ENCODE assay signal across 9 mouse cellular contexts in genomic region chr10:80162243-80162608, GRCm38 (mm10). TPM values are rescaled to one million over a fixed set of nuclear protein-coding genes. Genes with fewer than 3 reads are reported as not detected.
DNase-seq lines count a peak whose midpoint lies in the region; ATAC-seq and TF ChIP-seq lines count a peak whose summit lies in the region.
"Had no signal": no experiment of that assay in that cellular context is flagged by ENCODE, and none has a peak within 500 bp of the region (broad histone marks: within the 10 kb centered on the region; RNA-seq: fewer than 3 reads in every experiment).

No protein-coding gene starts in this region.

- H3K9me3 ChIP-seq in kidney, postnatal 0 days (replicated peaks; ENCODE audit: low read length) = no peaks in the 10 kb centered on the region
- no peaks in the 10 kb centered on the region for H3K9me3 ChIP-seq in heart, postnatal 0 days (replicated peaks; ENCODE audit: control insufficient read depth, low read length)
- no peaks in the 10 kb centered on the region for H3K9me3 ChIP-seq in liver, postnatal 0 days (ENCODE audit: low read length)

- H3K4me3 ChIP-seq in kidney, postnatal 0 days (replicated peaks; ENCODE audit: low read depth, low read length) = no peak overlapping the region
- H3K4me3 ChIP-seq in heart, postnatal 0 days (ENCODE audit: low read depth, low read length) = no peak overlapping the region
- no peak overlapping the region for H3K4me3 ChIP-seq in liver, postnatal 0 days (ENCODE audit: low read depth, low read length)

- no peaks in the 10 kb centered on the region for H3K27me3 ChIP-seq in kidney, postnatal 0 days (ENCODE audit: insufficient read depth, low read length)
- H3K27me3 ChIP-seq in heart, postnatal 0 days (ENCODE audit: control insufficient read depth, insufficient read depth, low read length) = no peaks in the 10 kb centered on the region
- no peaks in the 10 kb centered on the region for H3K27me3 ChIP-seq in liver, postnatal 0 days (ENCODE audit: insufficient read depth, low read length)
- H3K27me3 ChIP-seq: Patski had no signal

- H3K4me2 ChIP-seq in kidney, postnatal 0 days (ENCODE audit: low read length) = peak overlapping the region; percentile 67; the same call in 1 of the 2 replicates
- H3K4me2 ChIP-seq in heart, postnatal 0 days (ENCODE audit: low read depth, low read length) = no peak overlapping the region
- peak overlapping the region; percentile 89; the same call in 1 of the 2 replicates for H3K4me2 ChIP-seq in liver, postnatal 0 days (ENCODE audit: low read depth, low read length)

- 0 out of 2 replicates have a peak overlapping the region, but pooled peaks have one; percentile 23 for H3K9ac ChIP-seq in kidney, postnatal 0 days (ENCODE audit: low read depth, low read length)
- H3K9ac ChIP-seq in heart, postnatal 0 days (replicated peaks; ENCODE audit: low read depth, low read length) = no peak overlapping the region
- H3K9ac ChIP-seq in liver, postnatal 0 days (replicated peaks) = peak overlapping the region; percentile 6; the same call in 1 of the 2 replicates

- no peak for TF ChIP-seq CTCF in kidney, postnatal 0 days (IDR thresholded peaks at IDR 0.05; ENCODE audit: low read depth)
- no peak for TF ChIP-seq CTCF in heart, postnatal 0 days (IDR thresholded peaks at IDR 0.05; ENCODE audit: low read depth)
- TF ChIP-seq CTCF in liver, postnatal 0 days (IDR thresholded peaks at IDR 0.05; ENCODE audit: low read depth) = no peak

- no peaks in the 10 kb centered on the region for H3K36me3 ChIP-seq in kidney, postnatal 0 days (ENCODE audit: insufficient read depth, low read length)
- H3K36me3 ChIP-seq in heart, postnatal 0 days (replicated peaks; ENCODE audit: control insufficient read depth, insufficient read depth, low read length) = peaks cover 6% of the 10 kb centered on the region
- peaks cover 5% of the 10 kb centered on the region for H3K36me3 ChIP-seq in liver, postnatal 0 days (replicated peaks; ENCODE audit: insufficient read depth, low read length)

- TF ChIP-seq EP300 in heart, postnatal 0 days (IDR thresholded peaks at IDR 0.05; ENCODE audit: low read depth) = no peak
- TF ChIP-seq EP300 in liver, postnatal 0 days (IDR thresholded peaks at IDR 0.05; ENCODE audit: low read depth) = no peak

- ATAC-seq in kidney, postnatal 0 days (replicated peaks; ENCODE audit: low FRiP score, low read depth) = no peak
- ATAC-seq in heart, postnatal 0 days (ENCODE audit: insufficient read depth, low read depth) = no peak
- ATAC-seq in liver, postnatal 0 days = no peak

- peaks cover 68% of the 10 kb centered on the region for H3K4me1 ChIP-seq in kidney, postnatal 0 days (replicated peaks; ENCODE audit: insufficient read depth, low read length)
- H3K4me1 ChIP-seq in heart, postnatal 0 days (ENCODE audit: control insufficient read depth, insufficient read depth) = peaks cover 67% of the 10 kb centered on the region
- H3K4me1 ChIP-seq in liver, postnatal 0 days (ENCODE audit: insufficient read depth) = peaks cover 87% of the 10 kb centered on the region

- peak; percentile 6 for DNase-seq in adrenal gland, adult 2 months
- DNase-seq in adrenal gland, postnatal 4 days (ENCODE audit: low spot score in 2 of 2) = no peak
- no peak for DNase-seq in kidney, postnatal 0 days (ENCODE audit: low spot score)
- DNase-seq in kidney, postnatal 36 days = no peak
- no peak for DNase-seq in heart, postnatal 0 days (ENCODE audit: low spot score)
- no peak for DNase-seq in liver, postnatal 0 days
- no peak for DNase-seq in natural killer cell, adult 2 months (ENCODE audit: low spot score in 2 of 2)
- DNase-seq in ovary, postnatal 36 days (ENCODE audit: low spot score) = no peak

- H3K27ac ChIP-seq in kidney, postnatal 0 days = peak overlapping the region; percentile 98
- peak overlapping the region; percentile 95 for H3K27ac ChIP-seq in heart, postnatal 0 days (ENCODE audit: low read depth)
- H3K27ac ChIP-seq in liver, postnatal 0 days (ENCODE audit: low read depth) = peak overlapping the region; percentile 97

- WGBS in kidney, postnatal 0 days = 58% methylated on average over 3 of the region's 3 CpGs
- WGBS in heart, postnatal 0 days = 87% methylated on average over 3 of the region's 3 CpGs
- WGBS in liver, postnatal 0 days (ENCODE audit: insufficient replicate concordance) = 71% methylated on average over 3 of the region's 3 CpGs

RNA-seq across cellular contexts. Expression of gene Cirbp, which starts 3.6 kb away (rescaled TPM):
- total RNA-seq in adrenal gland, adult 2 months (2021) = 10 to 100 TPM; 30.6 to 77.0 TPM
- polyA plus RNA-seq in adrenal gland, adult 2 months (2012; rRNA removed) = 108 and 152 TPM in 2 replicates
- 100 to 1,000 TPM; 296 to 322 TPM for total RNA-seq in adrenal gland, postnatal 4 days (2021)
- 290 and 317 TPM in 2 replicates for polyA plus RNA-seq in kidney, postnatal 0 days (2015; fragmentation: Nextera tagmentation; extraction: Ambion mirVana)
- 121 and 163 TPM in 2 replicates for total RNA-seq in heart, postnatal 0 days (2014; rRNA removed; ENCODE audit: low replicate concordance)
- polyA plus RNA-seq in heart, postnatal 0 days (2015; fragmentation: Nextera tagmentation; extraction: Ambion mirVana) = 208 and 330 TPM in 2 replicates
- polyA plus RNA-seq in liver, postnatal 0 days (2015; fragmentation: Nextera tagmentation; extraction: Ambion mirVana) = 87.0 and 93.3 TPM in 2 replicates

RNA-seq across cellular contexts. Expression of gene 1600002K03Rik, which starts 10.5 kb away (rescaled TPM):
- total RNA-seq in adrenal gland, adult 2 months (2021) = 10 to 100 TPM; 14.0 to 21.7 TPM
- polyA plus RNA-seq in adrenal gland, adult 2 months (2012; rRNA removed) = 25.9 and 34.5 TPM in 2 replicates
- 1 to 10 TPM; 7.5 to 8.8 TPM for total RNA-seq in adrenal gland, postnatal 4 days (2021)
- 9.3 and 11.0 TPM in 2 replicates for polyA plus RNA-seq in kidney, postnatal 0 days (2015; fragmentation: Nextera tagmentation; extraction: Ambion mirVana)
- total RNA-seq in heart, postnatal 0 days (2014; rRNA removed; ENCODE audit: low replicate concordance) = 0.66 and 8.9 TPM in 2 replicates
- polyA plus RNA-seq in heart, postnatal 0 days (2015; fragmentation: Nextera tagmentation; extraction: Ambion mirVana) = 4.6 and 5.7 TPM in 2 replicates
- polyA plus RNA-seq in liver, postnatal 0 days (2015; fragmentation: Nextera tagmentation; extraction: Ambion mirVana) = 6.7 and 6.8 TPM in 2 replicates

RNA-seq across cellular contexts. Expression of gene Midn, which starts 14.2 kb away (rescaled TPM):
- total RNA-seq in adrenal gland, adult 2 months (2021) = 100 to 1,000 TPM in 1 of 2 experiments, 10 to 100 TPM in 1; 75.8 to 115 TPM
- 233 and 269 TPM in 2 replicates for polyA plus RNA-seq in adrenal gland, adult 2 months (2012; rRNA removed)
- total RNA-seq in adrenal gland, postnatal 4 days (2021) = 100 to 1,000 TPM; 113 to 124 TPM
- polyA plus RNA-seq in kidney, postnatal 0 days (2015; fragmentation: Nextera tagmentation; extraction: Ambion mirVana) = 13.7 and 18.6 TPM in 2 replicates
- total RNA-seq in heart, postnatal 0 days (2014; rRNA removed; ENCODE audit: low replicate concordance) = 100 and 122 TPM in 2 replicates
- polyA plus RNA-seq in heart, postnatal 0 days (2015; fragmentation: Nextera tagmentation; extraction: Ambion mirVana) = 12.4 and 15.8 TPM in 2 replicates
- polyA plus RNA-seq in liver, postnatal 0 days (2015; fragmentation: Nextera tagmentation; extraction: Ambion mirVana) = 3.0 and 4.3 TPM in 2 replicates

RNA-seq across cellular contexts. Expression of gene Efna2, which starts 17.1 kb away (rescaled TPM):
- total RNA-seq in adrenal gland, adult 2 months (2021) = 1 to 10 TPM; 1.8 to 5.2 TPM
- polyA plus RNA-seq in adrenal gland, adult 2 months (2012; rRNA removed) = 10.2 and 15.6 TPM in 2 replicates
- 1 to 10 TPM; 6.5 to 7.5 TPM for total RNA-seq in adrenal gland, postnatal 4 days (2021)
- 10.2 and 10.5 TPM in 2 replicates for polyA plus RNA-seq in kidney, postnatal 0 days (2015; fragmentation: Nextera tagmentation; extraction: Ambion mirVana)
- 2.4 and 3.0 TPM in 2 replicates for total RNA-seq in heart, postnatal 0 days (2014; rRNA removed; ENCODE audit: low replicate concordance)
- polyA plus RNA-seq in heart, postnatal 0 days (2015; fragmentation: Nextera tagmentation; extraction: Ambion mirVana) = 3.3 and 3.7 TPM in 2 replicates
- 0.15 and 0.18 TPM in 2 replicates for polyA plus RNA-seq in liver, postnatal 0 days (2015; fragmentation: Nextera tagmentation; extraction: Ambion mirVana)

RNA-seq across cellular contexts. Expression of gene Cbarp, which starts 21.6 kb away (rescaled TPM):
- 100 to 1,000 TPM in 1 of 2 experiments, 10 to 100 TPM in 1; 74.5 to 118 TPM for total RNA-seq in adrenal gland, adult 2 months (2021)
- polyA plus RNA-seq in adrenal gland, adult 2 months (2012; rRNA removed) = 84.3 and 84.6 TPM in 2 replicates
- total RNA-seq in adrenal gland, postnatal 4 days (2021) = 10 to 100 TPM; 49.1 to 72.7 TPM
- 4.7 and 6.4 TPM in 2 replicates for polyA plus RNA-seq in kidney, postnatal 0 days (2015; fragmentation: Nextera tagmentation; extraction: Ambion mirVana)
- total RNA-seq in heart, postnatal 0 days (2014; rRNA removed; ENCODE audit: low replicate concordance) = 2.8 and 5.9 TPM in 2 replicates
- 1.0 and 1.1 TPM in 2 replicates for polyA plus RNA-seq in heart, postnatal 0 days (2015; fragmentation: Nextera tagmentation; extraction: Ambion mirVana)
- polyA plus RNA-seq in liver, postnatal 0 days (2015; fragmentation: Nextera tagmentation; extraction: Ambion mirVana) = 0.11 and 0.18 TPM in 2 replicates

Comparison
In these comparisons a context has a peak if more than half of its experiments do, and no peak if none do; other contexts are left out.
1. RNA of gene Midn, which starts 14.2 kb away (polyA plus RNA-seq): 233 to 269 TPM in adrenal gland, adult 2 months; 13.7 to 18.6 TPM in kidney, postnatal 0 days, 12.4 to 15.8 TPM in heart, postnatal 0 days and 3.0 to 4.3 TPM in liver, postnatal 0 days; every median in the first group is over 10 times any median in the second.
2. Peak in every context shown above with its lines, with median percentiles within 50 percentile points of each other: H3K27ac ChIP-seq.